Mouse (Mus musculus) mammary gland, adult 2 months (tissue): ENCODE data around the gene Apba3. TPM values are rescaled to one million over a fixed set of nuclear protein-coding genes. Genes with fewer than 3 reads are reported as not detected.

Source experiments
- polyA plus RNA-seq: library from polyadenylated mRNA; depleted of rRNA; stranded (reverse); fragments of >200 nt; gene quantifications from 2 replicates; pipeline ENCODE4 v1.2.3, GENCODE M21; 2012; ENCODE audit warnings: low replicate concordance; rRNA removed

The Apba3 gene
- 145 and 166 TPM in 2 replicates for polyA plus RNA-seq

GRCm38 (mm10) chr10:81266211-81267105, at the start of gene Apba3, which contains the start of gene Mrpl54:
Gene Apba3 (plus strand): TSS chr10:81266960.
Gene Mrpl54 (minus strand): TSS chr10:81266934.

DNA sequence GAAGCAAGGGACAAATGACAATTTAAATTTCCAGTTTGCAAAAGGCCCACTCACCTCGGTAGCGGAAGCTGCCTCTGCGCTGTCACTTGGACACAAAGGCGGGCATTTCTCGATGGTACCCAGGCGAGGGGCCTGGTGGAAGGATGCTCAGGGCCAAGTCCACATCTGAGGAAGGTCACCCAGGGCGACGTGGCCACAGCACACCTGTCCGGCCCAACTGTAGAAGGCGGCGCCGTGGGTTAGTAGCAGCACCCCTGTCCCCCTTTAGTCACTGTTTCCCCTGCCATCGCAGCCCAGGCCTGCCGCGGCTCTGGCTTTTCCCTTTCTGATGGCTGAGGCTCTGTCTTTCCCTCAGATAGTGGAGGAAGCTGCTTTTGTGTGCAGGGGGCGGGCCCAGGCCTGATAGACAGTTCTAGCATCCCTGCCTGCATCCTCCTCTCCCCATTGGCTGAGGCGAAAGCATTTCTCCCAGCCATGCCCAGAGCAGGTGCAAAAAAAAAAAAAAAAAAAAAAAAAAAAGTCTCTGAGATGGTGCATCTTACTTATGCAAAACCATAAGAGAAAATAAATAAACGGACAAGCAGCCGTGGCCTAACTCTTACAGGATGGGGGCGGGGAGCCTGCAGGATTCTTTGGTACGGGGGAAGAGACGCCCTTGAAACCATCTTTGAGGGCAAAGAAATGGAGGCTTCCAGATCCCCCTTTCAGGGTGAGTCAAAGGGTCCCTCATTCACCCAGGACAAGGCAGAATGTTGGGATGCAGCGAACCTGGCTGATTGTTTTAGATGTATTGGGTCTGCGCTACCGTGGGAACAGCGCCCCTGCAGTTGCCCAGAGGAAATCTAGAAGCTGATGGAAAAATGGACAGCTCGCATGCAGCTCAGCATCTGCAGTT, 36.1 kb upstream of the Apba3 start, which contains the start of gene Atcay:
TSS of gene Atcay (minus strand) at position 396 of the 895 bp plus-strand sequence.

DNA sequence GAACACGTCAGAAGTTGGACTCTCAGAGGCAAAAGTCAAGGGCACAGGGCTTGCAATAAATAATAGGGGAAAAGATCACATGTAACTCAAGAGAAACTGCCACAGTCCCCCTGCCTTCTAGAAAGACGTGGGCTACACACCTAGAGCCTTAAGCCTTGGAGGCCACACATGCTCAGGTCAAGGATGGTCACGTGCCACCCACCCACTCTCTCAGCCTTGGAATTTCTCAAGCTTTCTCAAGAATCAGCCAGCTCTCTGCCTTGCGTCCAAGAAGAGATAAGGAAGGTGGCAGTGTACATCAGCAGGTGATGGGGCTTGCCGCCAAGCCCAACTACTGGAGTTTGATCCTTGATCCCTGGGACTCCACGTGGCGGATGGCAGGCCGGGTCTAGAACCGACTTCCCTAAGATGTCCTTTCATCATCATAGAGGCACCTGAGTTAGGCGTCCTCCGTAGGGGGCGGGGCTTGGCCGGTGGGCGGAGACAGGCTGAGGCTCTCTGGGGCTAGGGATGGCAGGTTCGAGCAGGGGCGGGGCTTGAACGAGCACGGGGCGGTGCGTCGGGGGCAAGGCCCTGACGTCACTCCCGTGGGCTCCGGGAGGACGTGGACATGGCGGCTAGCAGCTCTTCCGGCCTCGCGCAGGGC, 34.1 kb upstream of the Apba3 start, which contains the start of gene Zfr2:
TSS of gene Zfr2 (plus strand) at position 576 of the 646 bp plus-strand sequence.

DNA sequence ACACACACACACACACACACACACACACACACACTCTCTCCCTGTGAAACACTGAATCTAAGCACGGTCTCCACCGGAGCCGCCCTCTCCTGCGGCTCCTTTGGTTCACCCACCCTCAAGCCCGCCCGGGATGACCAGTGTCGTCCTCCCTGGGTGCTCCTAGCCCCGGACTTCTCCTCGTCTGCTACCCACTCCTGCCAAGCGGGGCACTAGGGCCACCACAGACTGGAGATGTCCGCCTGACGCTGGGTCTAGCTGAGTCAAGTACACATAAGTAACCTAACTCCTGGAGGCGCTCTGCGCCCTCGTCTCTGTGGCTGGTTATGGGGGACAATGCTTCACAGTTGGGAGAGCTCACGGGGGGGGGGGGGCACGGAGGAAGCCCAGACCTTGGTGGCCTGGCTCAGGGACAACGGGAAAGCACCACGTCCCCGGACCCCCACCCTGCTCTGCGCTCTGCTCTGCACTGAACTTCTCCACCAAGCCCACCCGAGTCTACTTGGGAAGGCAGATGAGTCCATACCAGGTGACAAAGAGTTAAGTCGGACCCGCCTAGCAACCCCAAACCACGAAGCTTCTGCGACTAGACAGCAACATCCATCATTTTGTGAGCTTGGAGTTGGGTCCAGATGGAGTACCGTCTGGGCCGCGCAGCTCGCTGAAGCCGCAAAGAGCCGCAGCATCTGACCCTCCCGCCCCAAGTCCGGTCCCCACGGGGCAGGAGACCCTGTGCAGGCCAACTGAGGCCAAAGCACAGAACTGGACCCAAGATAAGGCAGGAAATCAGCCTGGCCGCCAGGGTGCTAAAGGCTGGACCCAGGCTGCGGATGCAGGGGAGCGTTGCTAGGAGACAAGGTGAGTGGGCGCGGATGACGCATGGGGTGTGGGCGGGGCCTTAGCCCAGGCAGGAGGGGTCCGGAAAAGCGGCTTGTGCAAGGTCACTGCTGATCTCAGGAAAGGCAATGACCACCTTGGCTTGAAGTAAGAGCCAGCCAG, 14.0 kb upstream of the Apba3 start, which contains the start of gene Matk:
TSS of gene Matk (plus strand) at position 512 of the 996 bp plus-strand sequence.

GRCm38 (mm10) chr10:81291511-81292104, 24.8 kb downstream of the Apba3 start, which contains the start of gene Tjp3:
Gene Tjp3 (minus strand): TSS chr10:81291581.

DNA sequence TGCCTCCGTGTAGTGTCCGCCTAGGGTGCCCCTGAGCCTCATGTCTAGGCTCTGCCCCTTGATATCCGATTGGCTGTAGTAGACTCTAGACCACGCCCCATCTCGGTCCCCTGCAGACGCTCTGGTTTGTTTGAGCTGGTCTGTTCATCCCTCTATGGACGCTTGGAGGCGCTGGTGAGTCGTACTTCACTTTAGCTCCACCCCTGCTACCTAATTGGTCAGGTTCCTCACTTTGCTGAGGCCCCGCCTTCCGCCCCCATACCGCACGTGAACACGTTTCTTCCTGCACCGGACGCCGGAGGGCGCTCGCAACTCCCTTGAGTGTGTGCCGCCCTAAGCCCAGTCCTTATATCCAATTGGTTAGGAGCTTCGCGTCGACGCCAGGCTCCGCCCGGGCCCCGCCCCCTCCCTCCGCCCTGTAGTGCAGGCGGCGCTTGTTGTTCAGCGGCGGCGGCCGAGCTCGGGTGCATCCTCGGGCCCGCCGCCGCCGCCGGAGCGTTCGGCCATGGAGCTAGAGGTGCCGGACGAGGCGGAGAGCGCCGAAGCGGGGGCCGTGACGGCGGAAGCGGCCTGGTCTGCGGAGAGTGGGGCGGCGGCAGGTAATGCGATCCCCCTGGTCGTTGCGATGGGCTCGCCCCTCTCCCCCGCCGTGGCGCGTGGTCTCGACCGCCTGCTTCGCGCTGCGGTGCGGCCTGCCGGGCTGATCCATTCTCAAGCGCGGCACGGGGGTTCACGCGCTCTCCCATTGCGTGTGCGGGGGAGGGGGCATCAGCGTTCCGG, 26.0 kb downstream of the Apba3 start, which contains the start of gene Pip5k1c:
TSS of gene Pip5k1c (plus strand) at position 410 of the 780 bp plus-strand sequence.

GRCm38 (mm10) chr10:81320550-81321347, 54.0 kb downstream of the Apba3 start, which contains the start of gene Cactin:
Gene Cactin (plus strand): TSS chr10:81321103.

Other genes starting within 250 kb of the Apba3 start
- gene Diras1, start 241.3 kb upstream of the Apba3 start, polyA plus RNA-seq, result 0.09 and 0.27 TPM in 2 replicates
- gene Slc39a3, start 229.5 kb upstream of the Apba3 start, polyA plus RNA-seq, result 36.6 and 42.0 TPM in 2 replicates
- 313 and 371 TPM in 2 replicates for gene Sgta, start 206.8 kb upstream of the Apba3 start, polyA plus RNA-seq
- gene Thop1, start 196.9 kb upstream of the Apba3 start, polyA plus RNA-seq, result 30.9 and 38.7 TPM in 2 replicates
- gene Creb3l3, start 168.1 kb upstream of the Apba3 start, polyA plus RNA-seq, result 2.5 TPM in 2 replicates
- gene Map2k2, start 161.0 kb upstream of the Apba3 start, polyA plus RNA-seq, result 152 and 291 TPM in 2 replicates
- 45.5 and 121 TPM in 2 replicates for gene Zbtb7a, start 131.7 kb upstream of the Apba3 start, polyA plus RNA-seq
- 36.6 and 47.6 TPM in 2 replicates for gene Pias4, start 99.0 kb upstream of the Apba3 start, polyA plus RNA-seq
- 1,357 and 1,920 TPM in 2 replicates for gene Eef2, start 90.3 kb upstream of the Apba3 start, polyA plus RNA-seq
- gene Dapk3, start 84.0 kb upstream of the Apba3 start, polyA plus RNA-seq, result 41.3 and 86.2 TPM in 2 replicates
- not detected in 2 replicates for gene 4930442H23Rik, start 83.1 kb upstream of the Apba3 start, polyA plus RNA-seq
- gene Nmrk2, start 64.9 kb upstream of the Apba3 start, polyA plus RNA-seq, result 3.4 TPM in 1 of 2 replicates, not detected in the other
- 0.98 and 1.3 TPM in 2 replicates for gene Atcay, start 36.1 kb upstream of the Apba3 start, polyA plus RNA-seq
- 12.8 and 21.1 TPM in 2 replicates for gene Zfr2, start 33.8 kb upstream of the Apba3 start, polyA plus RNA-seq
- gene Matk, start 14.0 kb upstream of the Apba3 start, polyA plus RNA-seq, result 6.9 and 12.2 TPM in 2 replicates
- 46.1 and 120 TPM in 2 replicates for gene Mrpl54, start within 50 bp of the Apba3 start, polyA plus RNA-seq
- gene Tjp3, start 24.6 kb downstream of the Apba3 start, polyA plus RNA-seq, result 12.5 and 27.1 TPM in 2 replicates
- gene Pip5k1c, start 26.0 kb downstream of the Apba3 start, polyA plus RNA-seq, result 84.9 and 118 TPM in 2 replicates
- 19.2 and 33.9 TPM in 2 replicates for gene Cactin, start 54.1 kb downstream of the Apba3 start, polyA plus RNA-seq
- 14.6 and 42.3 TPM in 2 replicates for gene Tbxa2r, start 61.8 kb downstream of the Apba3 start, polyA plus RNA-seq
- 1.7 and 2.7 TPM in 2 replicates for gene Gipc3, start 76.3 kb downstream of the Apba3 start, polyA plus RNA-seq
- gene Hmg20b, start 83.5 kb downstream of the Apba3 start, polyA plus RNA-seq, result 70.7 and 162 TPM in 2 replicates
- 37.3 and 90.2 TPM in 2 replicates for gene Mfsd12, start 90.5 kb downstream of the Apba3 start, polyA plus RNA-seq
- 2.6 and 5.7 TPM in 2 replicates for gene 4930404N11Rik, start 98.9 kb downstream of the Apba3 start, polyA plus RNA-seq
- gene Fzr1, start 111.6 kb downstream of the Apba3 start, polyA plus RNA-seq, result 84.0 and 94.3 TPM in 2 replicates
- 66.9 and 127 TPM in 2 replicates for gene Dohh, start 117.5 kb downstream of the Apba3 start, polyA plus RNA-seq
- gene Gm48551, start 117.5 kb downstream of the Apba3 start, polyA plus RNA-seq, result 3.2 and 4.8 TPM in 2 replicates
- gene Gm48552, start 122.0 kb downstream of the Apba3 start, polyA plus RNA-seq, result 2.1 and 6.3 TPM in 2 replicates
- 10.4 and 14.3 TPM in 2 replicates for gene Smim24, start 126.1 kb downstream of the Apba3 start, polyA plus RNA-seq
- gene Nfic, start 188.7 kb downstream of the Apba3 start, polyA plus RNA-seq, result 88.5 and 97.0 TPM in 2 replicates
- gene Celf5, start 215.7 kb downstream of the Apba3 start, polyA plus RNA-seq, result 1.4 and 1.9 TPM in 2 replicates
- gene Ncln, start 229.4 kb downstream of the Apba3 start, polyA plus RNA-seq, result 236 and 320 TPM in 2 replicates
- 35.7 and 113 TPM in 2 replicates for gene S1pr4, start 233.2 kb downstream of the Apba3 start, polyA plus RNA-seq